Mouse (Mus musculus): ENCODE data around the gene Rpe.
A peak's percentile ranks its signal among the peaks of the same experiment; 100 is the strongest.
"Not testable (repeated sequence)": the region's sequence is repeated elsewhere in the genome, so short reads cannot be mapped to it uniquely, and the experiment has no call there.

Rpe gene

DNA sequence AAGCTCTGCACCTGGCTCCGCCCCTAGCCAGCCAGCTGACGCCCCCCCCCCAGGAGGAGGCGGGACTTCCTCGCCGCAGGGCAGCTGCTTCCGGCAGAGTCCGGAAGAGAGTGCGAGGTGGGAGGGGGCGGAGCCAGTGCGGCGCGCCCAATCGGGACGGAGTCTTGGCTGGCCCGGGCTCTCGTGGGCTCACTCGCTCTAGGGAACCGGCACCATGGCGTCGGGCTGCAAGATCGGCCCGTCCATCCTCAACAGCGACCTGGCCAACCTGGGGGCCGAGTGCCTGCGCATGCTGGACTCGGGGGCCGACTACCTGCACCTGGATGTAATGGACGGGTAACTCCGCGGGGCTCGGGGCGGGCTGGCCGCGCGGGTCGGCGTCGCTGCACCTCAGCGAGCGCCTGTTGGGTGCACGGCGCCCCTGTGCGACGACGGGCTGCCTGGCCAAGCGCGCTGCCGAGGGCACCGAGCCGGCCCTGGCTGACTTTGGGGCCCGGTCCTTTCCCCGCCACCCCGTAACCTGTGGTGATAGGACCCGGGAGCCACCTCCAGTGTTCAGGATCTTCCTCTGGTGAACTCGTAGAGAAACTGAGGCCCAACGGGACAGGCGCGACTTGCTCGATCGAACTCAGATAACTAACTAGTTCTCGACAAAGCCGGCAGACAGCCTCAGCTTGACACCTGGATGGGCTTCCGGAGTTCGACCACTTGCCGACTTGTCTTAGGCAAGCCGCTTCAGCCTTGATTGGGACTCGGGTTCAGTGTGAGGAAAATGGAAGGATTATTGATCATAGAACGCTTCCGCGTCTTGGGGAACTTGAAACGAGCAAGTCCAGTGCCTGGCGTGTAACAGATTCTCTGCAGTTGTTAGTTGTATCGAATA lies at the start of gene Rpe:
Gene Rpe (plus strand): TSS at position 139 of the 883 bp plus-strand sequence.
- DNase-seq (ENCODE audit: low spot score in 2 of 2) = peak; percentile 91 to 93

DNA sequence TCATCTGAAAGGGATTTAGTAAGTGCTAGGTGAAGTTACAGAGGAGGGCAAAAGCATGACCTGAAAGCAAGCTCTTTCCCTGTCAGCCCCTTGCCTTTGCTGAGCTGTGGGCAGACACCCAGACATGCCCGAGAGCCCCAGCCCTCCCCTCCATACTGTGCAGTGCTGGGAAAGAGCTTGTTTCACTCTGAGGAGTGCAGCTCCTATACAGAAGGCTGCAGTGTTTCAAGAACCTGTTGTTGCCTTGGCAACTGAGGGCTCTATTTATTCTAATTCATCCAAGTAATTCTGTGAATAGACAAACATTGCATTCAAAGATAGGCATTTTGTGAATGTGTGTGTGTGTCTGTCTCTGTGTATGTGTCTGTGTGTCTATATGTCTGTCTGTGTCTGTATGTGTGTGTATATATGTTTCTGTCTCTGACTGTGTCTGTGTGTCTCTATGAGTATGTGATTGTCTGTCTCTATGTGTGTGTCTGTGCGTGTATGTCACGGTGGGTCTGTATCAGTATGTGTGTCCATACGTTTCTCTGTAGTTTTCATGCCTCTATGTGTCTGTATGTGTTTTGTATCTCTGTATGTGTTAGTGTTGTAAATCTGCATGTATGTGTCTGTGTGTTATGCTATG lies 45.4 kb upstream of the Rpe start:
- peak; percentile 32 to 43 for DNase-seq (ENCODE audit: low spot score in 2 of 2)

DNA sequence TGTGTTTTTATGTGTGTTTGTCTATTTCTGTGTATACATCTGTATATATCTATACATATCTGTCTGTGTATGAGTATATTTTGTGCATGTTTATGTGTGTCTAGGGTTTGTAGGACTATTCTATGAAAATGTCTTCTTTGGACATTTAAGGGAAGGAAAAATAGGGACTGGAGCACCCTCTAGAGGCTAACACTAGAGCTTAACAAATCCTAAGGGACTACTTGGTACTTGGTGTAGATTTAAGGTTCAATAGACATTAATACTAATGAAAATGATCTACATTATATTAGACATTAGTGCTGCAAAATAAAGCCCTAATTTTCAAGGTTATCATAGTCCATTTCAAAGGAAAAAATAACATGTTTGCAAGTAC lies 44.9 kb upstream of the Rpe start:
- no peak for DNase-seq (ENCODE audit: low spot score in 2 of 2)

DNA sequence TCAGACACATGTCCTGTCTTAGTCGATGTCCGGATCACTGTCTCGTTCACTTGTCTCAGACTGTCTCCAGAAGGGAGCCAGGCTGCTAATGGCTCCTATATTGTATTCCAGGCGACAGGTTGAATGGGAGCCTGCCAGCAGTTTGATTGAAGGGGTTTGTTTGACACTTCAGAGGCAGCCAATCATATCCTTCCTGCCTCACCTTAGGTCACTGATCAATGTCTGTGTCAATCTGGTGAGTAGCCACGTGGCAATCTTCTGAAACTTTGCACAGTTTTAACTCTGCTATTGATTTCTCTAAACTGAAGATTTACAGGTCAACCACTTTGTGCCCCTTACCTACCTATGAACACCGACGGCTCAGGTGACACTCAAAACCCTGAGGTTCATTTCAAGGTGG lies 29.2 kb upstream of the Rpe start:
- no peak for DNase-seq (ENCODE audit: low spot score in 2 of 2)

DNA sequence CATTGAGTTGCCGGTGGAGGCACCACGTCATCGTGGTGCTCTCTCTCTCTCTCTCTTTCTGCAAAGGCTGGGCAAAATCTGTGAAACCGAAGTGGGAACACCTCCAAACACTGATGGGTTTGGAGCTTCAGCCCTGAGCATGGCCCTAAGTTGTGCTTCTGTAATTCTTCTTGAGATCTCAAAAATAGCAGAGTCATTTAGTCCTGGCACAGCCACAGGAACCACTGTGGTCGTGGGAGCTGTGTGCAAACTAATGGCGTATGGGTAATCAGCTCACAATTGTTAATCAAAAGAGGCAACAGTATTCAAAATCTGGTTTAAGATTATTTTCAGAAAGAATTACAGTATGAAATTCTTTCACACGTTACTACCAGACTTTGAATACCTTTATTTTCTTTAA lies 27.8 kb upstream of the Rpe start:
- DNase-seq (ENCODE audit: low spot score in 2 of 2) = no peak

DNA sequence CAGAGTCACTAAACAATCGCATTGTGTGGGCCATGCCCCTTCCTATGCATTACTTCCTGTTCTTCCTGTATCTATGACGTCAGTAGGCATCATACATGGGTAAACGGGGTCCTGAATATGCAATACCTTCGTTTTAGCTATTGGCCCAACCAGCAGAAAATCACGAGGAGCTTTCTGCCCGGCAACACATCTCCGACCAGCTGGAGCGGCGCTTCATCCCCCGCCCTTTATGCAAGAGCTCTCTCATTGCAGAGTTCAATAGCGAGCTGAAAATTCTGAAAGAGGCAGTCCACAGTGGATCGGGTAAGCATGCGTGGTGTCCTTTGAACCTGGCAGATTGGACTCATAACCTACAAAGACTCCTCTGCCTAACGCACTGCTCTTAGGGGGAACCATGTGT lies 22.7 kb upstream of the Rpe start:
- DNase-seq (ENCODE audit: low spot score in 2 of 2) = no peak

DNA sequence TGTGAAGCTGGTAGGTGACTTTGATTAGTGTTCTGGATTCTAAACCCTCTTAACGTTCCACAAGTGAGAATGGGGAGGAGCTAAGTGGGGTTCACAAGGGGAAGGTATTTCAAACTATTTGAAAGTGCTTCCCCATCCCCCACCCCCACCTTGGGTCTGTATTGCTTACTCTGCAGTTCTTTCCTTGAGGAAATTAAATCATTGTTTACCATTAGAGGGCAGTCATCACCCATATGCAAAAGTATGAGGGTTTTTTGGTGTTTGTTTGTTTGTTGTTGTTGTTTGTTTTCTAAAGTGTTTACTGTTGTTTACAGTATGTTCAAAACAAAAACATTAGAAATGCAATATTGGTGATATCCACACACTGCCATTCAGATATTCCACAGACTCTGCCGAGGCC lies 22.0 kb upstream of the Rpe start:
- no peak for DNase-seq (ENCODE audit: low spot score in 2 of 2)

DNA sequence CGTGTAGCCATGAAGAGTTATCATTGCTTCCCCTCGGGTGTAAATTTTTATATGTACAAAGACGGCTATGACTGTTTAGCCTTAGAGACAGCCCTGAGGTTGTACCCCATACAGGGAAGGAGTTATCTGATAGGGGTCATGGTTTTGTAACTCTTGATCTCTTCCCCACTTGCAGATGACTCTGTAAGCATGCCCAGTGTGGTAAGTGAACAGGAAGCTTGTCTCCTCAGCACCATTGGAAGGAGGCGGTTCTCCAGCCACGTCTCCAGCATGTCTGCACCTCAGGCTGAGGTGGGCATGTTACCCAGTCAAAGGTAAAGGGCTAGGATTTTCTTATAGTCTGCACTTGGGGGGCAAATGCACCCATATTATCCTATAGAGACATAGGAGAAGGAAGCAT lies 17.7 kb upstream of the Rpe start:
- DNase-seq (ENCODE audit: low spot score in 2 of 2) = no peak

DNA sequence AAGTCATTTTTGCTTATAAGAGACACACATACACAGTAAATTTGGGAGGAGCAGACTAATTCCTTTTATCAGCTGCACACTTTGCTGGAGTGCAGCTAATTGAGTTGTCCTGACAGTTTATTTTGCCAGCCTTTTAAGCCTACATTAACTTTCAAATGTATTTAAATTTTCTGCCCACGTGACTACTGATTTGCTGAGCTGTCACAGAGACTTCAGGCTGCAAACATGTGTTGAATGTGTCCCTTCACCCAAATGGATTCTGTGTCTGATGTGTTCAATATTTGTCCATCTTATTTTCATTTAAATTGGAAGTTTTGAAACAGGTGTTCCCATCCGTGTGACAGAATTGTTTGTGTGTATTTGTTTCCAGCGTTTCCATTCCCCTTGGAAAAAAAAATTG lies 8.9 kb upstream of the Rpe start:
- DNase-seq (ENCODE audit: low spot score in 2 of 2) = no peak

DNA sequence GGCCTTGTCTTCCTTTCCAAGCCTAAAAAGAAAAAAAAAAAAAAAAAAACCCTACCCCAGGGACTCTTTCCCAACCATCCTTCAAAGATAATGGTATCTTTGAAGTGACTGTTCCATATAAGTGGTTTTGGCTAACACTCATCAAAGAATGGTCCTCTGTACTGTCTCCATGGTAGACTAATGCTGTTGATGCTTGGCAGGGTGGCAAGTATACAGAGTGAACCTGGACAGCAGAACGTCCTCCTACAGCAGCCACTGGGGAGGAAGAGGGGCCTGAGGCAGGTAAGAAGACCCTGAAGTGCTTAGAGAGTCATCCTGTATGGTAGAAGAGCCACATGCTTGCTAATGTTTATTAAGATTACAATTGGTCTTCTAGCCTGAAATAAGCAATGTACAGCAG lies 8.3 kb upstream of the Rpe start:
- no peak for DNase-seq (ENCODE audit: low spot score in 2 of 2)

DNA sequence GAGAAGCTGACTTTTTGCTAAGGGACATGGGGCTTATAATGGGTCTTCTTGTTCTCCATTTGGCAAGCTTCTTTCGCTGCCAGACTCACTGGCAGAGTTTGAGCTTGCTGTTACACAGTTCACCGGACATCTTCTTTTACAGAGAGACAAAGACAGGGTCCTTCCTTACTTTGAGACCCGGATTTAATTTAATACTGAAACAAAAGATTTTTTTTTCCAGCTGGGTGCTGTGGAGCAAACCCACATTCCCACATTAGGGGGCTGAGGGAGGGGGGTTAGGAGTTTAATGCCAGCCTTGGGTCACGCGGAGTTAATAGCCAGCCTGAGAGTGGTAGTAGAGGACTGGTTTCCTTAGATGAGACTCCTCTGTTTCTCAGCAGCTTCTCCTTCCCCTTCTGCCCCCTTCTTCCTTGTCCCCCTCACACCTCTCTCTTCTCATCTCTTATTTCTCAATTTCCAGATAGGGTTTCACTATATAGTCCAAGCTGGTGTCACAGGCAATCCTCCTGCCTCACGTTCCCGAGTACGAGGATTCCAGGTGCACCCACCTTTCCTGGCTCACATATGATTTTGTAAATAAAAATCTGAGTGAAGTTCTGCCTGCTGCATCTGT lies 7.7 kb upstream of the Rpe start:
- DNase-seq (ENCODE audit: low spot score in 2 of 2) = no peak

DNA sequence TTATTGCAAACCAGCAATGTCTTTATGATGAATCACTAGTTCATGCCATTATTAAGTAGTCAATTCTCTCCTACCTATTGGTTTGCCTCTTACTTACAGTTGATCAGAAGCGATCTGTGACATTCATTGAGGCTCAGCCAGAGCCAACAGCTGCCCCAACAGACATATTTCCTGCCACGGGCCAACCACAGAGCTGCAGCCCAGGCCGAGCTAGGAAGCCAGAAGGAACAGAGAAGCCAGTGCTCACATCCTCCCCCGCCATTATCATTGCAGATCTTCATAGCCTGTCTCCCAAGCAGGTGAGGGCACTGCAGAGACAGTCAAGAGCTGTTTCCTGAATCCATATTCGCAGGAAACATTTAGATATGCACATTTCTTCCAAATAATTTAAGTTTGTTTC lies 6.4 kb upstream of the Rpe start:
- no peak for DNase-seq (ENCODE audit: low spot score in 2 of 2)

DNA sequence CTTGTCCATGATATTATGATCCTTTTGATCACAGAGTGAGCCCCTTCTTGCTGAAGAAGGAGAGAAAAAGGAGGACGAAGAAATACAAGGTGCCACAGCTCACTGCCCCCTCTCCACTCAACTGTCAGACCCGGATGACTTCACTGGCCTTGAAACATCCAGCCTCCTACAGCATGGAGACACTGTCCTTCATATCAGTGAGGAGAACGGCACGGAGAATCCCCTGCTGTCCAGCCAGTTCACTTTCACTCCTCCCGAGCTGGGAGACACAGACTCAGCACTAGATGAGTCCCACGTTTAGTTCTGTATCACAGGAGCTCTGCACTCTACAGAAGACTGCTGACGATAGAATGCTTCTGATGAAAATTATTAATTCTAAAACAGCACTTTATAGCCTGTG lies 5.3 kb upstream of the Rpe start:
- no peak for DNase-seq (ENCODE audit: low spot score in 2 of 2)

DNA sequence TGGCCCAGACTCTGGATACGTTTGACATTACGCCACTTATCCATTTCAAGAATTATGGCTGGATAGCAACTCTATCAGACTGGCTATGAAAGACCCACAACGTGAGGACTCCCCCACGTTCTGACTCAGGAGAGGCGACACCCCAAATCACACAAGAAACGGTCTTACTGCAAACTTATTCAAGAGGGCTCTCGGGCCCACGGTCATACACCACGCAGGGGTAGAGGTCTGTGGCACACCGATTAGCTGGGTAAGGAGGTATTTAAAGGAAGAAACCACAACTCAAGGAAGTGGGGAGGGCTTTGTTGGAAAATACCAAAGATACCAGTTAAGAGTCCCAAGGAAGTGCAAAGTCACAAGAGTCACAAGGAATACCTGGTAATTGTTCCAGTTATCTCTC lies 1.0 kb upstream of the Rpe start:
- DNase-seq (ENCODE audit: low spot score in 2 of 2) = not testable (repeated sequence)

DNA sequence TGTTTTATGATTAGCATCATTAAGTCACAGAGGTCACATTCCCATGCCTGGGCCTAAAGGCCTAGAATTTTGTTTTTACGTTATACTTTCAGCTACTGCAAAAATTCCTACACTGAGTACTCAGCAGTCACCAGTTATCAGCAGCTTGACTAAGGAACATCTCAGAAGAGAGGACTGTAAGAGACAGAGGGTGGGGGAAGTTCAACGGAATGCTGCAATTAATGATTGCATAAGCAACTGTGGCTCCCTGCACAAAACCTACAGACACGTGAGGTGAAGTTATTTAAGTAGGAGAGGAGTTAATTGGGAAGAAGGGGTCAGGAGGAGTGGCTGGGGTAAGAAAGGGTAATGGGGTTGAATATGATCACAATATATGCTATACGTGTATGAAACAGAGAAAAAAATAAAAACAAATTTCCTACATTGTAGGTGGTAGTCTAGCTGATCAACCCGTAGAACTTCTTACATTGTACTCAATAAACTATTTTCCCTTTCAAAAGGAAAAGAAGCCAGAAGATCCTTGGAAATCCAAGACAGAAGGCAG lies 410 bp upstream of the Rpe start:
- no peak for DNase-seq (ENCODE audit: low spot score in 2 of 2)

DNA sequence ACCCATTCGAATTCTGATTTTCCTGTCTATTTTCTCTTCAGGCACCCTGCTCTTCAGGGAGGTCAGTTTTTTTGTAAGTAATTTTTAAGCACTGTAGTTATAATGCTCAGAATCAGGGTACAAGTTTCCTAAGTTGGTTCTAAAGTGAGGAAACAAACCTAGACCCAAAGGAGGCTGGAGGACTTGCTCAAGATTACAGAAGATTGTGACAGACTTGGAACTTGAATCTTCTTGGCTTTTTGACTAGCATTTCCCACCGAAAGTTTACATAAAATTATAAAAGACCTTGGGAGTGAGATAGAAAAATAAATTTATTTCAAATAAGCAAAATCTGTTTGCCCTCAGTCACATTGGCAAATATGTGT lies 927 bp downstream of the Rpe start:
- no peak for DNase-seq (ENCODE audit: low spot score in 2 of 2)

DNA sequence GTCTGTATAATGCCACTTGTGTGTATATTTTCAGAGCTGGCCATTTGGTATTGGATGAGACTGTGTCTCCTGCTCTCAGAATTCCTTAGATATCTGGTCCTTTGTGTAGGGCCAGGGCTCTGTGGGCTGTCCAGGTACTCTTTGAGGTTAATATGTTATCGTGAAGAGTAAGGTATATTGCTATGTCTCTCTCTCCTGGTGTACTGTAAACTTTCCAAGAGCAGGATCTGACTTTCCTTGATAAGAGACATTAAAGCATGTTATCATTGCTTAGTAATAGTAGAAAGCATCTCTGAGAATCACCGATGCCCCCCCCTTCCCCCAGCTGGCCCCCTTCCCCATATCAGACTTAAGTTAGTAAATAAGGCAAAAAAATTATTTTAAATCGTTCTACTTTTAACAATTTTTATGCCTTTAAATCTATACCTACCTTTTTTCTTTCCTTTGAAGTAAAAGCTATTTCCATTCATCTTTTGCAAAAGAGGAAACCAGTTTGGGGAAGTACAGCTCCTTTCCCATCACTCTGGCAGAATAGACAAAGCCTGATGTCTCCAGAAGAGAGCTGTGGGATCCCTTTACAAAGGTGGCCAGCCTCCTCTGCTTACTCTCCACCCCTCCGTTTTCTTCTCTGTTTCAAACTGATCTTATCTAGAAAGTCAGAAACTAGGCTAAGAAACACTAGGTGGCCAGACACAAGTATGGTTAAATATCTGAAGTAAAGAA lies 2.2 kb downstream of the Rpe start:
- no peak for DNase-seq (ENCODE audit: low spot score in 2 of 2)

DNA sequence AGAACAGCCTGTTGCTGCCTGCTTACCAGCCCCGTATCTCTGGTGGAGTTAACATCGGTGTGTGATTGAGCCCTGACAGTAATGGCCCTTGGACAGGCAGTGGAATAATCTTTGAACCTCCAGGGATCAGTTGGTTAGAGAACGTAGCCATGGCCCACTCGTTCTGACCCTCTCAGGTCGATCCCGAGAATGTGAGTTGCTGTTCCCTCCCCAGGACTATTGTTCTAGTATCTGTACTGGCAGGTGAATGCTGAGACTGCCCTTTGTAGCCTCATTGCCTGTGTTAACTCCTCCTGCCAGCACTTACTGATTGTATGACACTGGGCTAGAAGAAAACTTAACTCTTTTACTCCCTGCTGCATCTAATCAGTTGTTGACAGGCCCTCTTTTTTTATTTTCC lies 3.9 kb downstream of the Rpe start:
- DNase-seq (ENCODE audit: low spot score in 2 of 2) = no peak

DNA sequence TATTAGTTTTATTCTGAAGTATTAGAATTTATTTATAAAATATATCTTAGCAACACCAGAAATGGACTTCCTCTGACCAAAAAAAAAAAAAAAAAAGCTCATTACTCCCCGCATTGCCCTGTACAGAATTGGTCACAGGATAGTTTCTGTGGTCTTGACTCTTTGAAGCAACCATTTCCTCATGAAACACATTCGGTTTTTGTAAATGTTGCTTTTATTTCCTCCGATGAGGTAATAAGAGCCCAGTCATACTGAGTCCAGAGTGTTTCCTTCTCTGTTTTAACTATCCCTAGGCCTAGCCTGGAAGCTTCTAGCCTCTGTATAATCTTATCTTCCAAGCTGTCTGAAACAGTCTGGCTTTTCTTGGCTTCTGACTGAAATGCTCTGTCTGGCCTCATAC lies 12.2 kb downstream of the Rpe start:
- no peak for DNase-seq (ENCODE audit: low spot score in 2 of 2)

DNA sequence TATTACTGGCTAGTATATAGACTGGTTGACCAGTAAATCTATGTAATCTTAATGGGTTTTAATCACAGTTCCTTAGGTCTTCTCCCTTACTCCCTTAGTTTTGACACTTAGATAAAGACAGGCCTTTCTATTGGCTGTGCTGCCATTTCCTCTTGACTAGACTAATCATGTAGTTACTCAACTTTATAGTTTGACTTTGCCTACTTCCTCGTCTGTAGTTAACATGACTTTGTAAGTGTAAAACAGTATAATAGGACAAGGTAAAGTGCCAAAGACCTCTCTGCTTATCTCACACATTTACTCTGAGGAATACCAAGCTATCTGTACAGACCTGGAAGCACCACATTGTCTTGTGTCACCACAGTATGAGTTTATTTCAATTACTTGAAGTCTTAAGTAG lies 29.9 kb downstream of the Rpe start:
- DNase-seq (ENCODE audit: low spot score in 2 of 2) = no peak

DNA sequence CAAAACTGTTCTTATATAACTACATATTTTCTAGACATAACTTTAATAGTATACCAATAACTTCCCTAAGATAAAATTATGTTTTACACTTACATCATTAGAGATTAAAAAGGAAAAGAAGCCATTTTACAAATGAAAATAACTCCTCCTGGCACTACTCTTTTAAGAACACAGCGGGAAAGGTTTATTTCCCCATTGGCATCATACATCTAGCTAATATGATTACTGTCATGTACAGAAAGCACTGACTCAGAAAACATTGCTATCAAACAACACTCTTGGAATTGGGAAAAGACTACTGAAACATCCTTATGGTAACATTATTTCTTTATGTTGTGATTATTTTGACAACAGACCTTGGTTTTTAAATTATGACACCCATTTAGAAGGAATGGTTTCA lies 68.1 kb downstream of the Rpe start:
- DNase-seq (ENCODE audit: low spot score in 2 of 2) = no peak

All from frontal cortex, postnatal 10 days (tissue).